22 mouse cellular contexts compared by ENCODE assay signal in genomic region chr10:9203323-9203722, GRCm38 (mm10).
DNase-seq lines count a peak whose midpoint lies in the region; ATAC-seq and TF ChIP-seq lines count a peak whose summit lies in the region.
"Had no signal": no experiment of that assay in that cellular context is flagged by ENCODE, and none has a peak within 500 bp of the region (broad histone marks: within the 10 kb centered on the region; RNA-seq: fewer than 3 reads in every experiment).

No protein-coding gene starts in this region.

- no peak overlapping the region for H3K4me3 ChIP-seq in midbrain, postnatal 0 days (ENCODE audit: low read depth, low read length)
- no peak overlapping the region for H3K4me3 ChIP-seq in midbrain, embryonic 10.5 days
- H3K4me3 ChIP-seq in forebrain, embryonic 10.5 days: no peak overlapping the region
- H3K4me3 ChIP-seq: forebrain, embryonic 13.5 days; hindbrain, embryonic 13.5 days; intestine, embryonic 15.5 days; left cerebral cortex, adult 2 months; limb, embryonic 12.5 days; liver, embryonic 13.5 days; stomach, embryonic 15.5 days had no signal

- H3K4me1 ChIP-seq in midbrain, postnatal 0 days (ENCODE audit: insufficient read depth, low read length): no peaks in the 10 kb centered on the region
- no peaks in the 10 kb centered on the region for H3K4me1 ChIP-seq in midbrain, embryonic 10.5 days
- no peaks in the 10 kb centered on the region for H3K4me1 ChIP-seq in forebrain, embryonic 10.5 days
- H3K4me1 ChIP-seq: forebrain, embryonic 13.5 days; hindbrain, embryonic 13.5 days; intestine, embryonic 15.5 days; limb, embryonic 12.5 days; liver, embryonic 13.5 days; stomach, embryonic 15.5 days had no signal

- ATAC-seq in frontal cortex, adult (ENCODE audit: low TSS enrichment): peak; percentile 80
- ATAC-seq in midbrain, postnatal 0 days (ENCODE audit: low FRiP score): no peak
- ATAC-seq: forebrain, embryonic 13.5 days; intestine, embryonic 15.5 days had no signal

- H3K27me3 ChIP-seq in midbrain, postnatal 0 days (ENCODE audit: insufficient read depth, low read length): no peaks in the 10 kb centered on the region
- H3K27me3 ChIP-seq in midbrain, embryonic 10.5 days (ENCODE audit: low read depth, poor library complexity, severe bottlenecking): no peaks in the 10 kb centered on the region
- H3K27me3 ChIP-seq in forebrain, embryonic 10.5 days (ENCODE audit: poor library complexity, severe bottlenecking): no peaks in the 10 kb centered on the region
- H3K27me3 ChIP-seq: forebrain, embryonic 13.5 days; hindbrain, embryonic 13.5 days; intestine, embryonic 15.5 days; limb, embryonic 12.5 days; liver, embryonic 13.5 days; stomach, embryonic 15.5 days had no signal

- no peaks in the 10 kb centered on the region for H3K9me3 ChIP-seq in midbrain, postnatal 0 days (ENCODE audit: low read length)
- H3K9me3 ChIP-seq in midbrain, embryonic 10.5 days (replicated peaks): no peaks in the 10 kb centered on the region
- H3K9me3 ChIP-seq in forebrain, embryonic 10.5 days: no peaks in the 10 kb centered on the region
- H3K9me3 ChIP-seq: forebrain, embryonic 13.5 days; hindbrain, embryonic 13.5 days; intestine, embryonic 15.5 days; limb, embryonic 12.5 days; liver, embryonic 13.5 days; stomach, embryonic 15.5 days had no signal

- no peak for TF ChIP-seq CTCF in midbrain, postnatal 0 days (IDR thresholded peaks at IDR 0.05)

- H3K4me2 ChIP-seq in midbrain, postnatal 0 days (ENCODE audit: low read depth, low read length, poor library complexity, severe bottlenecking): no peak overlapping the region
- H3K4me2 ChIP-seq: forebrain, embryonic 13.5 days; hindbrain, embryonic 13.5 days; intestine, embryonic 15.5 days; limb, embryonic 12.5 days; liver, embryonic 13.5 days; lung, embryonic 14.5 days; stomach, embryonic 15.5 days had no signal

- H3K36me3 ChIP-seq in midbrain, postnatal 0 days (ENCODE audit: insufficient read depth, low read length): no peaks in the 10 kb centered on the region
- no peaks in the 10 kb centered on the region for H3K36me3 ChIP-seq in midbrain, embryonic 10.5 days
- no peaks in the 10 kb centered on the region for H3K36me3 ChIP-seq in forebrain, embryonic 10.5 days (replicated peaks)
- H3K36me3 ChIP-seq: G1E; hindbrain, embryonic 13.5 days; intestine, embryonic 15.5 days; limb, embryonic 12.5 days; liver, embryonic 13.5 days; stomach, embryonic 15.5 days had no signal

- DNase-seq in frontal cortex, postnatal 14 days (ENCODE audit: low spot score in 2 of 2): no peak
- DNase-seq in midbrain, postnatal 0 days (ENCODE audit: low spot score): peak; percentile 15
- DNase-seq in midbrain, embryonic 10.5 days (ENCODE audit: low spot score): no peak
- DNase-seq in cerebellum, adult 9-10 months: peak; percentile 58
- DNase-seq in telencephalon, adult 2 months (ENCODE audit: low read depth, low spot score): peak; percentile 56
- no peak for DNase-seq in ovary, postnatal 14 days (ENCODE audit: low spot score)
- DNase-seq in forebrain, embryonic 10.5 days (ENCODE audit: extremely low spot score, low spot score): no peak
- DNase-seq: adrenal gland, postnatal 25 days; gastrocnemius, postnatal 36 days; kidney, postnatal 36 days; liver, embryonic 13.5 days; lung, embryonic 14.5 days; lung, postnatal 4 days; thymus, adult 2 months had no signal

- no peak overlapping the region for H3K9ac ChIP-seq in midbrain, postnatal 0 days (replicated peaks; ENCODE audit: low read length, poor library complexity, severe bottlenecking)
- H3K9ac ChIP-seq: forebrain, embryonic 13.5 days; hindbrain, embryonic 13.5 days; intestine, embryonic 15.5 days; limb, embryonic 12.5 days; liver, embryonic 13.5 days; lung, embryonic 14.5 days; stomach, embryonic 15.5 days had no signal

- 80% methylated on average over 6 of the region's 6 CpGs for WGBS in midbrain, postnatal 0 days
- WGBS in midbrain, embryonic 10.5 days: 94% methylated on average over 6 of the region's 6 CpGs
- WGBS in forebrain, embryonic 10.5 days: 91% methylated on average over 6 of the region's 6 CpGs

- no peak overlapping the region for H3K27ac ChIP-seq in midbrain, postnatal 0 days (ENCODE audit: low read depth, low read length)
- no peak overlapping the region for H3K27ac ChIP-seq in midbrain, embryonic 10.5 days (replicated peaks)
- H3K27ac ChIP-seq in forebrain, embryonic 10.5 days: no peak overlapping the region
- H3K27ac ChIP-seq: forebrain, embryonic 13.5 days; hindbrain, embryonic 13.5 days; intestine, embryonic 15.5 days; limb, embryonic 12.5 days; liver, embryonic 13.5 days; stomach, embryonic 15.5 days had no signal

Comparison
In these comparisons a context has a peak if more than half of its experiments do, and no peak if none do; other contexts are left out.
1. DNase-seq: peak in midbrain, postnatal 0 days (single experiment), cerebellum, adult 9-10 months (single experiment) and telencephalon, adult 2 months (single experiment); none in frontal cortex, postnatal 14 days (0 of 2), midbrain, embryonic 10.5 days (single experiment), ovary, postnatal 14 days (single experiment) and forebrain, embryonic 10.5 days (single experiment).